Mouse (Mus musculus) bone marrow, adult 2 months (tissue): ENCODE results near the gene Mrpl54. TPM values are rescaled to one million over a fixed set of nuclear protein-coding genes. Genes with fewer than 3 reads are reported as not detected.

ENCODE experiments used
- H3K27ac ChIP-seq: fragments of 200-500 bp; 2 replicates; pipeline ENCODE4 v1.5.1; 2012; ENCODE audit warnings: low read depth, mild to moderate bottlenecking, control low read depth, inconsistent platforms, low read length; ENCODE audit not compliant: control insufficient read depth, poor library complexity, insufficient read depth
- H3K4me1 ChIP-seq: fragments of 200-500 bp; 2 replicates; pipeline ENCODE4 v1.6.1; 2011; ENCODE audit warnings: low read length; ENCODE audit not compliant: control insufficient read depth, insufficient read depth
- H3K4me3 ChIP-seq: fragments of 200-500 bp; replicated peaks from 2 replicates; pipeline ENCODE3; 2011; ENCODE audit warnings: mild to moderate bottlenecking, low read depth, low read length, control low read depth; ENCODE audit not compliant: control insufficient read depth
- CTCF ChIP-seq: fragments of 200-500 bp; IDR thresholded peaks from 2 replicates; pipeline ENCODE4 v1.5.1; 2011; ENCODE audit warnings: low read length, control low read depth; ENCODE audit not compliant: control insufficient read depth, insufficient read depth
- POLR2A ChIP-seq: fragments of 200-500 bp; IDR thresholded peaks from 2 replicates; pipeline ENCODE4 v1.6.1; 2011; ENCODE audit warnings: low read depth, mild to moderate bottlenecking, control low read depth, low read length, borderline replicate concordance; ENCODE audit not compliant: control insufficient read depth
- WGBS: fragments of 180-500 bp; shearing (Covaris S2); methylation state at CpG from one replicate; pipeline ENCODE4 v1.1.7; 2018; 5-methylcytosine and 5-hydroxymethylcytosine counted together
- polyA plus RNA-seq: library from polyadenylated mRNA; stranded (reverse); fragments of >200 nt; gene quantifications from 2 replicates; pipeline ENCODE4 v1.2.4, GENCODE M21; 2011; ENCODE audit warnings: low replicate concordance; ENCODE audit not compliant: missing spikeins, insufficient read depth, insufficient read length

Mrpl54 gene
- polyA plus RNA-seq, 1 experiment, result 75.4 TPM

DNA sequence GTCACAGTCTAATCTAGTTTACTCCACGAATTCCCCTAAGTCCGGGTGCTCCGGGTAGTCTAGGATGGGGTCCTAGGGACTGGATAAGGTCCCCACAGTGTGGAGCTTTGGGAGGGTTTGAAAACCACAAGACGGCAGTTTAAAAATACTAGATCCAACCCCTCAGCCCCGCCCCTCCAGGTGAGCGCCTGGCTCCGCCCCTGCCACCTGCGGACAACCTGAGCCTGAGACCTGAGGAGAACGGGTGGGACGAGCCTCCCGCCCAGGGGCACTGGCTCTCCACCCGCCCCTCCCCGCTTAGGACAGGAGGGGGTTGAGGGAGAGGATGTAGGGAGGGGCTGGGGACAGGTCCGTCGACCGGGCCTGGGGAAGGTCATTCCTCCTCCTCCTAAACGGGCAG, 18.0 kb upstream of the Mrpl54 start:
- H3K4me1 ChIP-seq, result no peaks in the 10 kb centered on the region
- no peak overlapping the region for H3K27ac ChIP-seq
- TF ChIP-seq CTCF, result no peak
- TF ChIP-seq POLR2A, result no peak
- H3K4me3 ChIP-seq, result no peak overlapping the region
- WGBS, result 55% methylated on average over 17 of the region's 17 CpGs

DNA sequence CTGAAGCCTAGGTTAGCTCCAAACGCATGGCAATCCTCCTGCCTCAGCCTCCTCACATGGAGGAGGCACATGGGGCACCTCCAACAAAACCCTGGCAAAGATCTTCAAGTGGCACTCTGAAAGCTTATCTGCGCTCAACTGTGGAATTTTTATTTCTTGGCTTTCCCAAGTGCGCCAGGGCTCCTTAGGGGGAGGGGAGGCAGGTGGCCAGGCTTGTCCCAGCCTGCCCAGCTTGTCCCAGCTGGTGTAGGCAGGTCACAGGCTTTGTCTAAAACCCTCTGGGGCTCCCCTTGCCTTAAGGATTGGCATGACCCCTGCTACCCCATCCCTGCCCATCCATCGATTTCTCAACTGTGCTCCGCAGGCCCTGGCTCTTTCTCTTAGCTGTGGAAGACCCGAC, 17.5 kb upstream of the Mrpl54 start:
- WGBS, result 85% methylated on average over 6 of the region's 6 CpGs
- Histone ChIP-seq H3K4me1 (no peaks in the 10 kb centered on the region), H3K27ac (no peak overlapping the region), H3K4me3 (no peak overlapping the region)
- TF ChIP-seq POLR2A (no peak), CTCF (no peak)

DNA sequence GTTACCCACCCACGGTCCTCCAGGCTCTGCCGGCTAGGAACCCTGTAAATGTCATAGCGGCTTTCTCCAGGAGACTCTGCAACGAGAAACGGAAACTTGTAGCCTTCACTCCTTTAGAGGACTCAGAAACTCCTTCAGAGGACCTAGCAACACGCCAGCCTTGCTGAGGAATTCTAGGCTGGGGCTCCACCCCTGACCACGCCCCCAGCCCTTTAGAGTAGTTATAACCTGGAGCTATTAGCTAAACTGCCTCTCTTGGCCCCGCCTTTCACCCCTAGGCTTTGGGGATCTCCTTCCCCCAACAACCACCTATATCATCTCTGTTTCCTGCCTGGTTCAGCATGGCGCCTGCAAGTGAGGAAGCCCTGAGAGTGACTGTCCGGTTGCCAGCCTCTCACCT, 12.8 kb upstream of the Mrpl54 start:
- no peak overlapping the region for H3K27ac ChIP-seq
- TF ChIP-seq CTCF (no peak), POLR2A (no peak)
- 79% methylated on average over 10 of the region's 10 CpGs for WGBS
- H3K4me3 ChIP-seq, result no peak overlapping the region
- no peaks in the 10 kb centered on the region for H3K4me1 ChIP-seq

DNA sequence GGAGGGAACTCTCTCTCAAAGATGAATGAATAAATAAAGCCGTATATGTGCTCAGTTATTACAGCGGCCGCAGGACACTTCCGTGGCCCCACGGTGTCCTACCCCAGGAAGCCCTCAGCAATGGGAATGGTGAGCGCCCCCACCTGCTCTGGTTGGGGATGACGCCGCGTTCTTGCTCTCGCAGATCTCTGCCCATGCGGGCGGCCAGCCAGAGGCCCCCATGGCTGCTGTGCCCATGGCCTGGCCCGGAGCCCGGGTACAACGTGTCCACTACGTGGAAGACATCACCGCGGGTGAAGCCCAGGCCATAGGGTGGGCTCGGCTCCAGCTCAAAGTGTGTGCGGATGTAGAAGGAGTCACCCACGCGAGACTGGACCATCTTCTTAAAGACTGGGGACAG, 10.9 kb upstream of the Mrpl54 start:
- Histone ChIP-seq H3K4me3 (no peak overlapping the region), H3K4me1 (no peaks in the 10 kb centered on the region), H3K27ac (no peak overlapping the region)
- WGBS, result 88% methylated on average over 22 of the region's 22 CpGs
- TF ChIP-seq CTCF, result no peak
- no peak for TF ChIP-seq POLR2A

DNA sequence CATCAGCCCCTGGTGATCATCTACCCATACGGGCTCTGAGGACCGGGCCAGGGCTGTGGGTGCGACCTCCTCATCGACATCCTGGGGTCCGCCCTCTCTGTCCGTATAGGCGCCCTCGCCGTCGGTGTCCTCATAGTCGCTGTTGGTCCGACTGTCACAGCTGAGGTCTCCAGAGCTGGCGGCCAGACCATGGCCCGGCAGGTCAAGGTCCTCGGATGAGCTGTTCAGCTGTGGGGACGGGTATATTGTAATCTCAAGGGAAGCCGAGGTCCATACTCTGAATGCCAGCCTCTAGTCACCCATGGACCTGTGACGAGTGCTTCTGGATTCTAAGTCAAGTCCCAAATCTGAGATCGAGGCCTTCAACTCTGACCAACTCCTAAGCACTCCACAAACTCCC, 7.1 kb upstream of the Mrpl54 start:
- no peak overlapping the region for H3K27ac ChIP-seq
- H3K4me1 ChIP-seq, result no peaks in the 10 kb centered on the region
- 92% methylated on average over 19 of the region's 19 CpGs for WGBS
- H3K4me3 ChIP-seq, result no peak overlapping the region
- no peak for TF ChIP-seq POLR2A
- TF ChIP-seq CTCF, result no peak

DNA sequence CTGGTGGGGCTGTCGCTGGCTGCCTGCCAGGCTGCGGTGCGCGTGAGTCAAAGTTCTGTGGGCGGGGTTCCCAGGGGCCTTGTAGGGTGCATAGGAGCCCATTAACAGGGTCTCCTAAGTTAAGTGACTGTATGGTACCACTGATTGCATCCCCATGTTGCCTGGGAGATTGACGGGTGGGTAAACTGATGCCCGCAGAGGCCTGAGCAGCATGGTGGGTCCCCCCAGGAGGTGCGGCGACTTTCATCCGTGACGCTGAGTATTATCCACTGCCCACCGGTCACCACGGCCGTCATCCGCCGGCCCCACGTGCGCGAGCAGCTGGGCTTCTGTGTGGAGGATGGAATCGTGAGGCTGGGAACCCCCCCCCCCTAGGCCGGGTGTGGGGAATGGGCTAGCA, 5.6 kb upstream of the Mrpl54 start:
- 96% methylated on average over 21 of the region's 21 CpGs for WGBS
- no peaks in the 10 kb centered on the region for H3K4me1 ChIP-seq
- no peak for TF ChIP-seq CTCF
- H3K27ac ChIP-seq, result no peak overlapping the region
- no peak overlapping the region for H3K4me3 ChIP-seq

DNA sequence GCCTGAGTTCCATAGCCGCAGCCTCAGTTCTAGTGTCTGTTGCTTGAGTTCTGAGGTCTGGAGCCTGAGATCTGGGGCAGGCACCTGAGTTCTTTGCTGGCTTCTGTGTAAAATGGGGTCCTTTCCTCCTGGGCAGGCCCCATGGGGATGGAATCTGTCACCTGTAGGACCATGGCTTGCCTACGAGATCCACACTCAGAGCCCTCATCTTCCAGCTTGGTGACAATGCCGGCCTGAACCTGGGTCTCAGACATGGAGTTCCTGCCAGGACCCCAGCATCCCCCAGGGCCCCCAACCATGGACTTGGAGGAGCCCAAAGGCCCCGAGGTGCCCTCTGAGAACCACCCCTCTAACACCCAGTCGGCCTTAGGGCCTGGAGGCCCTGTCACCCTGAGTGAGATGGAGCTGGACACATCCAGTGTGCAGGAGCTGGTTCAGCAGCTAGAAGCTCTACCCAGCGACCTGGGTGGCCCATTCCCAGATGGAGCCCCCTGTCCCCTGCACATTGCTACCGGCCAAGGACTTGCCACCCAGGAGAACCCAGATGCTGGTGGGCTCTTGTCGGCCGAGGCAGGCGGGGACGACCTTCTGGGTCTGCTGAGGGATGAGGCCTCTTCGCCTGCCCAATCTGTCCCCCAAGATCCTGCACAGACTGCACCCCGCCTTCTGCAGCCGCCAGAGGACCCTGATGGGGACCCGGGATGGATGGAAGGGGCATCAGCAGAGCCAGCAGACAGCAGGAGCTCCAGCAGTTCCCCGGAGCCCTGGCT, 2.1 kb upstream of the Mrpl54 start:
- 82% methylated on average over 16 of the region's 16 CpGs for WGBS
- Histone ChIP-seq H3K4me3 (peak overlapping the region; percentile 74), H3K27ac (no peak overlapping the region), H3K4me1 (no peaks in the 10 kb centered on the region)
- TF ChIP-seq CTCF (no peak), POLR2A (no peak)

DNA sequence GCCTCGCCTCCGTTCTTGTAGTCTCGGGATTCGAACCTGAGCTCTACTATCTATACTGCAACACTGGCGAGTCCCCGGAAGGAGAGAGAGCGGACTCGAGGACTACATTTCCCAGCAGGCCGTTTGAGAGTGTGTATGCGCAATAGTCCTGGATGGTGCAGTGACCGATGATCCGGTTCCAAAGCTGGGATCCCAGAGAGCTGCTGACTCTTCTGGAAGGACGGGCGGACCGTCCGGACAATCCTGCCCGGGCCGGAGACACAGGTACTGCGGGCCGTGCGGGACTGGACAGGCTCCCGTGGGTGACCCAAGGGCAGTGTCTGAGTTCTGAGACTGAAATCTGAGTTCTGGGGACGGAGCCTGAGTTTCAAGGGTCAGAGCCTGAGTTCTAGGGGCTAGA, 1.3 kb upstream of the Mrpl54 start:
- H3K4me1 ChIP-seq, result no peaks in the 10 kb centered on the region
- 6% methylated on average over 23 of the region's 23 CpGs for WGBS
- H3K27ac ChIP-seq, result no peak overlapping the region
- TF ChIP-seq CTCF, result no peak
- TF ChIP-seq POLR2A, result no peak; the same call in 1 of the 2 replicates
- peak overlapping the region; percentile 74 for H3K4me3 ChIP-seq

DNA sequence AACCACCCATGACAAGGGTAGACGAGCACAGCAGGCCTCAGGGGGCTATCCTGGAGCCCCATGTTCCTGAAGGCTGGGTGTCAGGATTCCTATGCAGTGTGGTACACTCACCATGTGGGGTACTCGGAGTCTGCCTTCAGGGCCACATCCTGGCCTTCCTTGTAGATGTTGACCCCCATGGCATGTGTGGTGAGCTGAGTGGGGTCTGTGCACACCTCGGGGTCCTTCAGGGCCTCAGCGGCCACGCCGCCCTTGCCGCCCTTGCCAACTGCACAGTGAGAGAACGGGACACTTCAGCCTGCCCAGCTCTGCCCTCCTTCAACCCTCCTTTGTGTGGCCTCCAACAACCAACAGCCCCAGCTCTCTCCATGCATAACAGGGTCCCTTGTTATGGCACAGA, 1.2 kb downstream of the Mrpl54 start:
- Histone ChIP-seq H3K4me3 (no peak overlapping the region), H3K27ac (no peak overlapping the region), H3K4me1 (no peaks in the 10 kb centered on the region)
- WGBS, result 87% methylated on average over 8 of the region's 8 CpGs
- TF ChIP-seq CTCF (no peak), POLR2A (no peak)
